Comparison of ENCODE assay signal across 8 mouse cellular contexts in the genomic region with DNA sequence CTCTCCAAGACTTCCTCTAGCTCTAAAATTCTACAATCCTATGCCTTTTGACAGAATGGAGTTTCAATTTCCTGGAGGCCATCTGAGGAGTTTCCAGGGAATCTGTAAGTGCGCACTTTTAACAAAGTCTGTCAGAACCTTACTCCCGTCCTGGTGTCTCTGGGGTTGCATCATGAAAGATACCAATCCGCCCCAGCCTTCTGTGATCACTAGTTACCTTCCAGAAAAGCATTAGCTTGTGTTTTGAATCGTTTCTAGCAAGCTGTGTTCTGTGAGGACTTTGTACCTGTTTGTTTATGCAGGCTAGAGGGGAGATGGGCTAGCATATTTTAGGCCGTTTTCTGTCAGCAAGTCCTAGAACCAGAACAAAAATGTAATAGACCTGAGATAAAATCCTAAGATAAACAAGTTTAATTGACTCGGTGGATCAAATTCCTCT. TPM values are rescaled to one million over a fixed set of nuclear protein-coding genes. Genes with fewer than 3 reads are reported as not detected.
DNase-seq lines count a peak whose midpoint lies in the region; ATAC-seq and TF ChIP-seq lines count a peak whose summit lies in the region.
"Had no signal": no experiment of that assay in that cellular context is flagged by ENCODE, and none has a peak within 500 bp of the region (broad histone marks: within the 10 kb centered on the region; RNA-seq: fewer than 3 reads in every experiment).

No protein-coding gene starts in this region.

- peak overlapping the region; percentile 51 for H3K4me3 ChIP-seq in lung, embryonic 16.5 days (ENCODE audit: low read length)
- peak overlapping the region; percentile 58 for H3K4me3 ChIP-seq in forebrain, embryonic 12.5 days (replicated peaks)
- peak overlapping the region; percentile 55 for H3K4me3 ChIP-seq in limb, embryonic 14.5 days (replicated peaks; ENCODE audit: low read length)
- H3K4me3 ChIP-seq in stomach, embryonic 16.5 days (replicated peaks; ENCODE audit: low read length) = peak overlapping the region; percentile 67

- ATAC-seq in lung, embryonic 16.5 days (ENCODE audit: low read depth) = no peak
- no peak for ATAC-seq in forebrain, embryonic 12.5 days (ENCODE audit: low FRiP score)
- ATAC-seq in limb, embryonic 14.5 days (ENCODE audit: low FRiP score, low read depth) = no peak
- no peak for ATAC-seq in stomach, embryonic 16.5 days (ENCODE audit: insufficient read depth, low FRiP score)
- no peak for ATAC-seq in granulocyte monocyte progenitor cell, adult 5-6 weeks (replicated peaks; ENCODE audit: poor library complexity, severe bottlenecking)

- H3K4me1 ChIP-seq in lung, embryonic 16.5 days (replicated peaks; ENCODE audit: control insufficient read depth, insufficient read depth, low read length) = peaks cover 14% of the 10 kb centered on the region
- H3K4me1 ChIP-seq in forebrain, embryonic 12.5 days = peaks cover 8% of the 10 kb centered on the region
- H3K4me1 ChIP-seq in limb, embryonic 14.5 days (ENCODE audit: control insufficient read depth, insufficient read depth, low read length) = peaks cover 22% of the 10 kb centered on the region
- peaks cover 16% of the 10 kb centered on the region for H3K4me1 ChIP-seq in stomach, embryonic 16.5 days (ENCODE audit: control insufficient read depth, insufficient read depth, low read length)

- peak overlapping the region; percentile 56; the same call in 1 of the 2 replicates for H3K27ac ChIP-seq in lung, embryonic 16.5 days (ENCODE audit: low read length)
- no peak overlapping the region for H3K27ac ChIP-seq in forebrain, embryonic 12.5 days
- no peak overlapping the region for H3K27ac ChIP-seq in limb, embryonic 14.5 days (replicated peaks; ENCODE audit: low read depth, low read length)
- peak overlapping the region; percentile 46; the same call in 1 of the 2 replicates for H3K27ac ChIP-seq in stomach, embryonic 16.5 days (ENCODE audit: low read length)

- no peaks in the 10 kb centered on the region for H3K27me3 ChIP-seq in lung, embryonic 16.5 days (ENCODE audit: control insufficient read depth, insufficient read depth, low read depth, low read length)
- no peaks in the 10 kb centered on the region for H3K27me3 ChIP-seq in forebrain, embryonic 12.5 days
- H3K27me3 ChIP-seq in limb, embryonic 14.5 days (ENCODE audit: control insufficient read depth, insufficient read depth, low read length) = no peaks in the 10 kb centered on the region
- H3K27me3 ChIP-seq in stomach, embryonic 16.5 days (ENCODE audit: control insufficient read depth, insufficient read depth, low read length) = no peaks in the 10 kb centered on the region

- peak overlapping the region; percentile 59 for H3K4me2 ChIP-seq in lung, embryonic 16.5 days (ENCODE audit: low read depth, low read length)
- peak overlapping the region; percentile 76 for H3K4me2 ChIP-seq in forebrain, embryonic 12.5 days
- peak overlapping the region; percentile 51 for H3K4me2 ChIP-seq in limb, embryonic 14.5 days (replicated peaks; ENCODE audit: low read depth, low read length, severe bottlenecking)
- peak overlapping the region; percentile 65 for H3K4me2 ChIP-seq in stomach, embryonic 16.5 days (ENCODE audit: low read depth, low read length)

- peak overlapping the region; percentile 71 for H3K9ac ChIP-seq in lung, embryonic 16.5 days (ENCODE audit: low read length)
- peak overlapping the region; percentile 66; the same call in 1 of the 2 replicates for H3K9ac ChIP-seq in forebrain, embryonic 12.5 days
- H3K9ac ChIP-seq in limb, embryonic 14.5 days (ENCODE audit: low read depth, low read length, severe bottlenecking) = peak overlapping the region; percentile 67
- peak overlapping the region; percentile 80 for H3K9ac ChIP-seq in stomach, embryonic 16.5 days (ENCODE audit: low read length)

- DNase-seq in lung, adult 18-20 months = no peak
- no peak for DNase-seq in limb, embryonic 14.5 days (ENCODE audit: low spot score)
- DNase-seq in left cerebral cortex, adult 9 months (ENCODE audit: low spot score in 2 of 2) = no peak
- DNase-seq: left cerebral cortex, postnatal 4 days had no signal

- 28% methylated on average over 6 of the region's 6 CpGs for WGBS in lung, embryonic 16.5 days
- WGBS in forebrain, embryonic 12.5 days = 57% methylated on average over 6 of the region's 6 CpGs
- 52% methylated on average over 6 of the region's 6 CpGs for WGBS in limb, embryonic 14.5 days
- 41% methylated on average over 6 of the region's 6 CpGs for WGBS in stomach, embryonic 16.5 days

- no peak for TF ChIP-seq POLR2A in limb, embryonic 14.5 days (IDR thresholded peaks at IDR 0.05; ENCODE audit: borderline replicate concordance, extremely low read depth, insufficient read depth, insufficient read length)

- H3K36me3 ChIP-seq in lung, embryonic 16.5 days (ENCODE audit: control insufficient read depth, insufficient read depth, low read length) = peaks cover 9% of the 10 kb centered on the region
- H3K36me3 ChIP-seq in forebrain, embryonic 12.5 days (replicated peaks) = no peaks in the 10 kb centered on the region
- peaks cover 12% of the 10 kb centered on the region for H3K36me3 ChIP-seq in limb, embryonic 14.5 days (ENCODE audit: control insufficient read depth, insufficient read depth, low read length)
- H3K36me3 ChIP-seq in stomach, embryonic 16.5 days (ENCODE audit: control insufficient read depth, insufficient read depth, low read length) = 0 out of 2 replicates have a peak, but pooled peaks cover 4% of the 10 kb centered on the region

- H3K9me3 ChIP-seq in lung, embryonic 16.5 days (ENCODE audit: control insufficient read depth, low read length) = no peaks in the 10 kb centered on the region
- H3K9me3 ChIP-seq in forebrain, embryonic 12.5 days = no peaks in the 10 kb centered on the region
- H3K9me3 ChIP-seq in limb, embryonic 14.5 days (ENCODE audit: control insufficient read depth, low read length) = no peaks in the 10 kb centered on the region
- no peaks in the 10 kb centered on the region for H3K9me3 ChIP-seq in stomach, embryonic 16.5 days (replicated peaks; ENCODE audit: control insufficient read depth, low read length)

RNA-seq across cellular contexts. Expression of gene Stard5, which starts 0.9 kb away (rescaled TPM):
- 17.2 and 19.2 TPM in 2 replicates for polyA plus RNA-seq in lung, embryonic 16.5 days (2015; fragmentation: Nextera tagmentation; extraction: Ambion mirVana)
- polyA plus RNA-seq in forebrain, embryonic 12.5 days (2016; fragmentation: Nextera tagmentation; extraction: Ambion mirVana) = 11.6 and 11.8 TPM in 2 replicates
- 18.5 and 20.0 TPM in 2 replicates for polyA plus RNA-seq in limb, embryonic 14.5 days (2012; rRNA removed)
- polyA plus RNA-seq in limb, embryonic 14.5 days (2014; fragmentation: Nextera tagmentation; extraction: Ambion mirVana) = 21.6 and 23.7 TPM in 2 replicates
- polyA plus RNA-seq in stomach, embryonic 16.5 days (2015; fragmentation: Nextera tagmentation; extraction: Ambion mirVana) = 27.1 and 27.3 TPM in 2 replicates
- total RNA-seq in granulocyte monocyte progenitor cell, adult 5-6 weeks (2014; fragmentation: Nextera tagmentation) = 9.7 and 17.4 TPM in 2 replicates
- 8.5 and 10.7 TPM in 2 replicates for total RNA-seq in granulocyte monocyte progenitor cell, adult 5-6 weeks (2017)

RNA-seq across cellular contexts. Expression of gene Tmc3, which starts 48.0 kb away (rescaled TPM):
- 0.31 TPM in 1 of 2 replicates, not detected in the other for polyA plus RNA-seq in lung, embryonic 16.5 days (2015; fragmentation: Nextera tagmentation; extraction: Ambion mirVana)
- 0.14 and 0.26 TPM in 2 replicates for polyA plus RNA-seq in forebrain, embryonic 12.5 days (2016; fragmentation: Nextera tagmentation; extraction: Ambion mirVana)
- polyA plus RNA-seq in limb, embryonic 14.5 days (2012; rRNA removed) = 0.96 and 1.3 TPM in 2 replicates
- polyA plus RNA-seq in limb, embryonic 14.5 days (2014; fragmentation: Nextera tagmentation; extraction: Ambion mirVana) = 1.1 and 1.5 TPM in 2 replicates
- polyA plus RNA-seq in stomach, embryonic 16.5 days (2015; fragmentation: Nextera tagmentation; extraction: Ambion mirVana) = 0.70 and 1.3 TPM in 2 replicates
- not detected in 2 replicates for total RNA-seq in granulocyte monocyte progenitor cell, adult 5-6 weeks (2014; fragmentation: Nextera tagmentation)
- 0.04 TPM in 1 of 2 replicates, not detected in the other for total RNA-seq in granulocyte monocyte progenitor cell, adult 5-6 weeks (2017)

Comparison
In these comparisons a context has a peak if more than half of its experiments do, and no peak if none do; other contexts are left out.
1. H3K27ac ChIP-seq: peak in lung, embryonic 16.5 days (single experiment) and stomach, embryonic 16.5 days (single experiment); none in forebrain, embryonic 12.5 days (single experiment) and limb, embryonic 14.5 days (single experiment).
2. Peak in every context shown above with its lines, with median percentiles within 50 percentile points of each other: H3K4me2 ChIP-seq, H3K4me3 ChIP-seq and H3K9ac ChIP-seq.